Mouse (Mus musculus): ENCODE results near the gene Lzts3.
A peak's percentile ranks its signal among the peaks of the same experiment; 100 is the strongest.

Lzts3 gene

GRCm38 (mm10) chr2:130634739-130635411, 7.7 kb downstream of the Lzts3 start:
- DNase-seq (ENCODE audit: low spot score), result no peak

- DNase-seq (ENCODE audit: low spot score), result no peak
These were observed 8.4 kb downstream of the Lzts3 start for GRCm38 (mm10) chr2:130634006-130634738.

- DNase-seq (ENCODE audit: low spot score), result no peak
These were observed 9.5 kb downstream of the Lzts3 start for GRCm38 (mm10) chr2:130632887-130633675.

GRCm38 (mm10) chr2:130632416-130632815, 10.2 kb downstream of the Lzts3 start:
- no peak for DNase-seq (ENCODE audit: low spot score)

GRCm38 (mm10) chr2:130629839-130630203, 12.8 kb downstream of the Lzts3 start, which contains the start of the genes Fastkd5 and Ubox5:
Gene Fastkd5, minus strand, starts transcription at chr2:130630027.
Gene Ubox5, minus strand, starts transcription at chr2:130630038.
- DNase-seq (ENCODE audit: low spot score), result peak; percentile 91

- DNase-seq (ENCODE audit: low spot score), result no peak
These were observed 13.3 kb downstream of the Lzts3 start for GRCm38 (mm10) chr2:130629080-130629838.

GRCm38 (mm10) chr2:130628424-130628823, 14.2 kb downstream of the Lzts3 start:
- no peak for DNase-seq (ENCODE audit: low spot score)

- no peak for DNase-seq (ENCODE audit: low spot score)
These were observed 23.6 kb downstream of the Lzts3 start for GRCm38 (mm10) chr2:130618972-130619371.

GRCm38 (mm10) chr2:130613091-130613490, 29.5 kb downstream of the Lzts3 start:
- no peak for DNase-seq (ENCODE audit: low spot score)

GRCm38 (mm10) chr2:130602195-130602594, 40.4 kb downstream of the Lzts3 start:
- no peak for DNase-seq (ENCODE audit: low spot score)

GRCm38 (mm10) chr2:130598399-130598798, 44.2 kb downstream of the Lzts3 start:
- DNase-seq (ENCODE audit: low spot score), result no peak

- DNase-seq (ENCODE audit: low spot score), result no peak
These were observed 45.0 kb downstream of the Lzts3 start for GRCm38 (mm10) chr2:130597601-130598010.

- no peak for DNase-seq (ENCODE audit: low spot score)
These were observed 47.0 kb downstream of the Lzts3 start for GRCm38 (mm10) chr2:130595596-130595995.

- DNase-seq (ENCODE audit: low spot score), result no peak
These were observed 51.6 kb downstream of the Lzts3 start for GRCm38 (mm10) chr2:130591016-130591415.

- DNase-seq (ENCODE audit: low spot score), result no peak
These were observed 52.8 kb downstream of the Lzts3 start for GRCm38 (mm10) chr2:130589761-130590160.

GRCm38 (mm10) chr2:130589157-130589556, 53.4 kb downstream of the Lzts3 start:
- no peak for DNase-seq (ENCODE audit: low spot score)

- DNase-seq (ENCODE audit: low spot score), result no peak
These were observed 54.2 kb downstream of the Lzts3 start for GRCm38 (mm10) chr2:130588373-130588772.

- no peak for DNase-seq (ENCODE audit: low spot score)
These were observed 56.6 kb downstream of the Lzts3 start for GRCm38 (mm10) chr2:130586016-130586415.

- DNase-seq (ENCODE audit: low spot score), result no peak
These were observed 58.6 kb downstream of the Lzts3 start for GRCm38 (mm10) chr2:130583902-130584560.
